Mouse (Mus musculus): ENCODE results near the gene Elk1. TPM values are rescaled to one million over a fixed set of nuclear protein-coding genes. Genes with fewer than 3 reads are reported as not detected.

The Elk1 gene
- 10 to 100 TPM; 30.2 to 30.7 TPM for total RNA-seq (2021)

DNA sequence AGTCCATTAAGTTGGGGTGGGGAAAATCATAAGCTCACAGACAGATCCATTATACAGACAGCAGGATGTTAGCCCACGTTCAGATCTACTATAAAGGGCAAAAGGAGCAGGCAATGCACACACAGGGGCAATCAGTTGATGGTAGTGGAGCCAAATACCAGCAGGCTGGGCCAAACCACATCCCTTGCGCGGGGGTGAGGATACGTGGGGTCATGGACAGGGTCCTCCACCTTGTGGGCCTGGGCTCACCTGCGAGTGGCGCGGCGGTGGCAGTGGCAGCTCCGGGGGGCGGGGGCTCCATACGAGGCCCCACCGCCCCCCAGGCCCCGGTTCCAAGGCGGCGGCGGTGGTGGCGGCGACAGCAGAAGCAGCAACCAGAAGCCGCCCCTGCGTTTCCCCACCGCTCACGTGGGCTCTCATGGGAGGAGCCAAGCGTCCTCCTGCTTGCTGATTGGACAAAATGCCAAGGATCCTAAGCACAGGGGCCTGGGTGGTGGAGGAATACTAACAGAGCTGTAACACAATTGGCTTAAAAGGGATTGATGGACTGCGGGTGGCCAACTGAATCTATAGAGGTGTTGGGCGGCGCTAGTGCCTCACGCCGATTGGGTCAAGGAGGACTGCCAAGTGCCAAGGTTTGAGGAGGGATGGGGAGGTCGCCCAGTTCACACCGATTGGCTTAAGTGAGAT lies at the start of gene Elk1:
TSS of gene Elk1 (minus strand) at position 418 of the 690 bp plus-strand sequence.
- intact Hi-C loops (cut with DNase I), result loop anchor here (10.0 kb wide), 1 partner anchor 354 kb away; no protein-coding TSS in a partner anchor
- peak; percentile 88 to 90 for DNase-seq (ENCODE audit: extremely low spot score in 1 of 2, low spot score in 2 of 2)

DNA sequence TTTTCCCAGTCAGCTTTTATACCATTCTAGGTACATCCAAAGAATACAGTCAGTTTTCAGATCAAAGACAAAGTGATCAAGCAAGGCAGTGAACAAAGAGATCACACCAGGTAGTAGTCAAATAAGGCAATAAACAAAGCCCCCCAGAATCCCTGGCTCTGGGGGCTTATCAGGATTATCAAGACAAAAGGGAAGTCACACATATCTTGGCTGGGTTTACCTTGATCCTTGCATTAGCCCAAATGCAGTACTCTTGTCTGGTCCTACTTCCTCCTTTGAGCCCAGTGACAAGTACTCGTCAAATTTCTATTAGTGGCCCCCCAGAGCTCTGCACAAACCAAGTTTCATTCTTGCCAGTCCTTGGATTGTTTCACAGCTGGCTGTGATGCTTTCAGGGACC lies 30.5 kb upstream of the Elk1 start:
- DNase-seq (ENCODE audit: extremely low spot score in 1 of 2, low spot score in 2 of 2), result no peak
- intact Hi-C loops (cut with DNase I), result no loop called here

- DNase-seq (ENCODE audit: extremely low spot score in 1 of 2, low spot score in 2 of 2), result peak; percentile 86 to 93
- intact Hi-C loops (cut with DNase I), result no loop called here
These were observed 11.3 kb upstream of the Elk1 start, which contains the start of gene Uxt for GRCm38 (mm10) chrX:20961477-20962378. Gene Uxt (minus strand): TSS chrX:20962017.

DNA sequence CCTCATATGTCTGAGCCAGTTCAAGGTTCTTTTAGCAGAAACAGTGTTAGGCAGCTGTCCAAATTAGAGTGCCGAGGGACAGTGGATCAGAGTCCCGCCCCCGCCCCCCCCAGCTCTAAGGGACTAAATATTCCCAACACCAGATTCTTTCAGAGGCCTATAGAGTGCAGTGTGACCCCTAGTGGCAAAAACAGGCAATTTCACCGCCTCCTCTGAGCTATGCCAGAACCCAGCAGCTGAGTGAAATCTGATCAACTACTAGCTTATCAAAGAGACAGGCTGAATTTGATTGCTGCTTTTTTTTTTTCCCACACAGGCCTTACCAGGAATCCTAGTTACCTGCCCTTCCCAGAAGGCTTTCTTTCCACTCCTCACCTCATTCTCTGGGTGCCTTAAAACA lies 4.4 kb downstream of the Elk1 start:
- DNase-seq (ENCODE audit: extremely low spot score in 1 of 2, low spot score in 2 of 2), result peak; percentile 27 to 40
- intact Hi-C loops (cut with DNase I), result no loop called here

GRCm38 (mm10) chrX:20931963-20932362 lies 18.4 kb downstream of the Elk1 start:
- intact Hi-C loops (cut with DNase I), result no loop called here
- peak in 1 of 2 experiments; percentile 39 for DNase-seq (ENCODE audit: extremely low spot score in 1 of 2, low spot score in 2 of 2)

- no peak for DNase-seq (ENCODE audit: extremely low spot score in 1 of 2, low spot score in 2 of 2)
- intact Hi-C loops (cut with DNase I), result no loop called here
These were observed 19.0 kb downstream of the Elk1 start, which contains the start of gene Cfp for GRCm38 (mm10) chrX:20931364-20931763. Gene Cfp (minus strand): TSS chrX:20931555.

GRCm38 (mm10) chrX:20929859-20930258 lies 20.5 kb downstream of the Elk1 start:
- DNase-seq (ENCODE audit: extremely low spot score in 1 of 2, low spot score in 2 of 2), result no peak
- intact Hi-C loops (cut with DNase I), result loop anchor here (10.0 kb wide), 1 partner anchor 105 kb away; no protein-coding TSS in a partner anchor

- intact Hi-C loops (cut with DNase I), result loop anchor here (10.0 kb wide), 1 partner anchor 100 kb away; no protein-coding TSS in a partner anchor
These were observed 25.4 kb downstream of the Elk1 start for GRCm38 (mm10) chrX:20924976-20925375.

GRCm38 (mm10) chrX:20923506-20923905 lies 26.9 kb downstream of the Elk1 start:
- intact Hi-C loops (cut with DNase I), result loop anchor here (10.0 kb wide), 1 partner anchor 99 kb away; no protein-coding TSS in a partner anchor
- no peak for DNase-seq (ENCODE audit: extremely low spot score in 1 of 2, low spot score in 2 of 2)

More at GRCm38 (mm10) chrX:20924976-20925375, 25.4 kb downstream of the Elk1 start:
- DNase-seq (ENCODE audit: extremely low spot score in 1 of 2, low spot score in 2 of 2), result no peak

DNA sequence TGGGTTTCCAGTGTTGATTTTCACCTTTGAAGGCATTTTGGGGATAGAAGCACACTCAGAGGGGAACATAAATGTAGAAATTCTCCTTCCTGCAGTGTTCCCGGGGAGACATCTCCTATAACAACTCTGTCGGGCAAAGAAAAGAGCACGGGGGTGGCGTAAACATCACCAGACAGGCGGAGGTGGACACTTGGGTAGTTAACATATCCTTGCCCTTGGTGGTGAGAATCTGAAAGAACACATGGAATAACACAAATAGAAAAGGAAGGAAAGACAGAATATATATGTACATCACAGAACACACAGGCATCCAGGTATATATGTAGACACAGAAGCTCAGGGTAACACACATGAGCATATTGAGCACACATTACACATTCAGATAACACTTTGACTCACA lies 29.0 kb downstream of the Elk1 start:
- no peak for DNase-seq (ENCODE audit: extremely low spot score in 1 of 2, low spot score in 2 of 2)
- intact Hi-C loops (cut with DNase I), result loop anchor here (10.0 kb wide), 1 partner anchor 97 kb away; no protein-coding TSS in a partner anchor

DNA sequence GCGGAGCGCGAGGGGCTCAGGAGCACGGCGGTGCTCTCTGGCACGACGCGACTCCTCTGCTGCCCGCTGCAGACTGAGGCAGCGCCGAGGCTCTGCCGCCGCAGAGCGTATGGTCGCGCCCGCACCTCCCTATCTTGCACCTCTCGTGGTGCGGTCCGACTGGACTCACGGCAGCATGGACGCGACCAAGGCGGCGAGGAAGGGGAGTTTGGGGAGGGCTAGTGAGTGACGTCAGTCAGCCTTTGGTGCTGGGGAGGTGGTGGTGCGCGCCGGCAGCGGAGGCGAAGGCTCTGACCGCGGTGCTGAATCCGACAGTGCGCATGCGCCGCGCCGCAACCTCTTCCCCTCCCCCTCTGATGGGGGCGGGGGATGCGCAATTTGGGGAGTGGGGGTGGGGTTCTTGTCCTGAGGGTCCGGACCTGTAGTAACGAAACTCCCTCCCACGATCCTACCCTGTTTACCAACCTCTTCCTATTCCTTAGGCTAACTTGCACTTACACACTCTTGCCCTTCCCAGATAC lies 29.5 kb downstream of the Elk1 start, which contains the start of gene Syn1:
TSS of gene Syn1 (minus strand) at position 161 of the 521 bp plus-strand sequence.
- intact Hi-C loops (cut with DNase I), result loop anchor here (10.0 kb wide), 1 partner anchor 96 kb away; no protein-coding TSS in a partner anchor
- DNase-seq (ENCODE audit: extremely low spot score in 1 of 2, low spot score in 2 of 2), result peak; percentile 83 to 91

GRCm38 (mm10) chrX:20920249-20920843 lies 30.1 kb downstream of the Elk1 start:
- intact Hi-C loops (cut with DNase I), result loop anchor here (10.0 kb wide), 1 partner anchor 96 kb away; no protein-coding TSS in a partner anchor
- no peak for DNase-seq (ENCODE audit: extremely low spot score in 1 of 2, low spot score in 2 of 2)

DNA sequence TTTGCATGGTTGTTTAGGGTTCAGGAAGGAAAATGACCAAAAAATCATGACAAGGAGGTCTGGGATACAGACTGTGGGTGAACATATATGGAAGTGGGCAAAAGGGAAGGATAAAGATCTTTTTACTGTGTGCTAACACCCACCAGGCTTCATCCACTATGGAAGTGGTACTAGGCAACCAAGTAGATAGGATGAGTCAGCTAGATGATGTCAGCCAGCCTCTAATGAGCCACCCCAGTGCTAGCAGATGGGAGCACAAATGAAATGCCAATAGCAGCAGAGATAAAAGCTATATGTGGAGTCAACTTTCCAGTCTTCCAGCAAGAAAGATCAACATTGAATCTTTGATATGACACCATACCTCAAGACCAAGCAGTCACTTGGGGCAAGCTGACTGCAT lies 35.3 kb downstream of the Elk1 start:
- intact Hi-C loops (cut with DNase I), result no loop called here
- no peak for DNase-seq (ENCODE audit: extremely low spot score in 1 of 2, low spot score in 2 of 2)

DNA sequence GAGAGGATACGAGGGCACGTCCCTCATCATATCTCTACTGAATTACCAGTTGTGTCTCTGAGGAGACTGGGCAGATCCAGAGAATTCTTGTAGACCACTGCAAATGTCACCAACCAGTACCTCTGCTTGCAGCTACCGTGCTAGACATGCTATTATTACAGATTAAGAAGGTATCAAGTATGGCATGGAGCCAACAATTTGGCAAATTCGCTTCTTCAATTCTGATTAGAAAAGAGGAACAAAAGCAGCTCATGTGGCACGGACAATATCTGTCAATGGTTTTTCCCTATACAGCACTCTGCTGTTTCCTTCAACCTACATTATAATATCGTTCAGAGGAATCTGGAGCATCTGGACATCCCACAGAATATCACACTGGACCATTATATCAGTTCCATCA lies 36.7 kb downstream of the Elk1 start:
- DNase-seq (ENCODE audit: extremely low spot score in 1 of 2, low spot score in 2 of 2), result no peak
- intact Hi-C loops (cut with DNase I), result no loop called here

- no peak for DNase-seq (ENCODE audit: extremely low spot score in 1 of 2, low spot score in 2 of 2)
- intact Hi-C loops (cut with DNase I), result no loop called here
These were observed 40.3 kb downstream of the Elk1 start for GRCm38 (mm10) chrX:20910074-20910473.
